Mouse (Mus musculus): Measurements from ENCODE around the gene Ttc30a1. TPM values are rescaled to one million over a fixed set of nuclear protein-coding genes. Genes with fewer than 3 reads are reported as not detected.

Ttc30a1 gene
- total RNA-seq (2021) = 2.3 and 3.8 TPM in 2 replicates
- long read RNA-seq, experiment 1, transcript Ttc30a1-201 (1 exons, 3,721 nt) = major isoform, 8 of 8 reads
- long read RNA-seq, experiment 1, partial matches to known transcripts = 0 of 8 reads
- long read RNA-seq, experiment 1, other reads (novel, unspliced or antisense) = 0 of 8 reads
- long read RNA-seq, experiment 2, partial matches to known transcripts = 0 of 1 reads
- long read RNA-seq, experiment 2, other reads (novel, unspliced or antisense) = 0 of 1 reads

DNA sequence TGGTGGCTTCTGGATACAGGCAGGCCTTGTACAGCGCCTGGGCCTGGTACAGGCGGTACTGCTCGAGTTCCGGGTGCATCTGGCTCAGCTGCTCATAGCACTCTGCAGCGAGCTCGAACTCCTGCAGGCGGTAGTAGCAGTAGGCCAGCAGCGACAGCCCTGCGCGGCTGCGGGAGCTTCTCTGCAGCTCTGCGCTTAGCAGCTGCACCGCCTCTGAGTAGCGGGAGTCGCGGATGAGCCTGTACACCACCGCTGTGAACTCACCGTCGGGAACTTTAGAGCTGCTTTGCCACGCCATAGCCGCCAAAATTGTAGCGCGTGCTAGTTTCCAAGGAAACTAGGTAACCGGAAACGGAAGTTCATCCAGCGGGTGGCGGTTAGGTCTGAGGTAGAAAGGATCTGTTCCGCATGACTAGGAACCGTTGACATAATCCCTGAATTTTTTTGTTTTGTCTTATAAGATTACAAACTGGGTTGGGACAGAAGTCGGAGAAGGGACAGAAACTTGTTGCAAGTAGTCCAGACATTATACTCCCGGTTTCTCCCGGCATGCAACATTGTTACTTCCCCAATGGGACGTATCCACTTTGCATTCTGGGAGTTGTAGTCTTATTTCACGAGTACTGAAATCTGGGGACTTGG, at the start of gene Ttc30a1:
Ttc30a1 (minus strand) TSS at position 528 of the 642 bp plus-strand sequence.
- peak; percentile 88 for DNase-seq

DNA sequence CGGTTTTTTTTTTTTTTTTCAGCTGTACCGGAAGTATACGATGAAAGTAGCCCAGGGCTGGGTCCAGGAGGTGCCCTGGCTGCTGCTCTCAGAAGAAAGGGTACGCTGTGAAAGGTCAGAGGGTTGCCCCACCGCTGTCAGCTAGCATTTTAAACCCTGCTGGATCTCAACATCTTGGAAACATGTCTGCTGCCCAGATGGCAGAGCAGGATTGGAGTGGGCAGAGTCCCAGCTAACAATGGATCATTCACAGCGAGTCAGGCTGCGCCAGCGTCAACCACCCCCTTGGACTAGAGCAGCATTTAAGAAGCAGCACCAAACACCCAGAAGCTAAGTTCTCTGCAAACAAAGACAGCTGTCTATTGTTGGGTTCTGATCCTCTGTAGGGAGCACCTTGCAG, 48.3 kb upstream of the Ttc30a1 start:
- DNase-seq = peak; percentile 63

- DNase-seq = peak; percentile 56
Measured at GRCm38 (mm10) chr2:76029081-76029901, 47.5 kb upstream of the Ttc30a1 start.

DNA sequence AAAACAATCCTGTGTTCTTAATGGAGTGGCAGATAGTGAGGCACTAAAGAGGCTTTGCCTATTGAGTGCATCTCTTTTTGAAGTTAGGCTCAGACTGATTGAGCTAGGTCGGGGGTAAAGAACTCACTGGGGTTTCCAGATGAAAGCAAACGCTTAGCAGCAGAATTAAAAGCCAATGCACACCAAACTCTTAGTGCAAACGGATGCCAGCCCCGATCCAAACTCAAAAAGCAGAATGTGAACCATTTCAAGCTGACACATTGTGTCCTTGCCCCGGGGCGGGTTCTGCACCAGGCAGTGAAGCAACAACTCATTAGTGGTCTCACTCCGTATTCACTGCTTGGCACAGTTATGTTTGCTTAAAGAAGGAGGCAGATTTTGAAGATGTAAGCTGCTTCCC, 35.1 kb upstream of the Ttc30a1 start:
- DNase-seq = peak; percentile 12

- DNase-seq = no peak
Measured at GRCm38 (mm10) chr2:76016136-76016535, 34.4 kb upstream of the Ttc30a1 start.

- no peak for DNase-seq
Measured at GRCm38 (mm10) chr2:76015460-76015859, 33.7 kb upstream of the Ttc30a1 start.

- DNase-seq = no peak
Measured at GRCm38 (mm10) chr2:76014659-76015058, 32.9 kb upstream of the Ttc30a1 start.

DNA sequence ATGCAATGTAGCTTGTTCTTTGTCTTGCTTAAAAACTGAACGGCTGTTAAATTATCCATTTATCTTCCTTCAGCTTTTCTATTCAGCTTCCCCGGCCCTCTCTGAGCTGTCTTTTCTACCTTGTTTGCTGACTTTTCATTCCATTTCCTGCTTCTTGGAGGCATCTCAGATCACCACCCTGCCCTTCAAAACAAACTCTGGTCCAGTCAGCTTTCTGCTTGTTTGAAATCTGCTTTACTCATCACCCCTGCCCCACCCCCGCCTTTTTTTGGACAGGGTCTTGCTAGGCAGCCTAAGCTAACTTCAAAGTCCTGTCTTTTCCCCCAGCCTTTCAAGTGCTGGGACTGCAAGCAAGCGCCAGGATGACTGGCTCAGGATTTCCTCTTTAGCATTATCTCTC, 24.4 kb upstream of the Ttc30a1 start:
- DNase-seq = no peak

DNA sequence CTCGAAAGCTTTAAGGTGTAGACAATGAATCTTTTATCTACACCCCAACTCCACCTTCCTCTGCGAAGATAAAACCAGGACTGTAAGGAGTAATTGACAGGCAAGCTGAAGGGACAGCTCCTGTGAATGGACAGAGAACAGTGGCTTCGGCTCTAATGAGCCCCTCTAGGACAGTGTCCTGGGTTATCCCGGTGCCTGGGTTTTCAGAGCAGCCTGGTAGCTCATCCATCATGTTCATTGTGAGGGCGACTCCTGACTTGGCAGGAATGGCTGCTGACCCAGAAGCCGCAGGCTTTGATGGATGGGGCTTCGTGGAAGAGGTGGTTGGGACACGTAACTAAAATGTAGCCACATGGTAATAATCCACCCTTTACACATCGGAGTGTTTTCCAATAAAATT, 21.1 kb upstream of the Ttc30a1 start:
- no peak for DNase-seq

DNA sequence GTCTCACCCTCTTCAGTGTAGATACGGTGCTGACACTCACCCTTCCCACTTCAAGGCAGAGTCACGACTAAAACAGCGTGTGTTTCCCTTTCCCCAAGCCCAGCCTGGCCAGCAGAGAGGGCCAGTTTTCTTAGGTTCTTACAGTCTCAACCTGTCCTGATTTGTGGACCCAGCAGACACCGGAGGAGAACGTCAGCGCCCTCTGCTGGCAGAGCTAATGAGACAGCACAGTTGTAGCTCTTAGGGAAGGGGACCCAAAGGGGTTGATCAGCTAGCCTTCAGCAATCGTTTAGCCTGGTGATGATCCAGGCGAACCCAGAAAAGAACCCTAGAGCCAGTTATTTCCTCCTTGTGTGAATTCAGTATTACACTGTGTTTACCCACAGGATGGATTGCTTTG, 19.6 kb upstream of the Ttc30a1 start:
- peak; percentile 87 for DNase-seq

DNA sequence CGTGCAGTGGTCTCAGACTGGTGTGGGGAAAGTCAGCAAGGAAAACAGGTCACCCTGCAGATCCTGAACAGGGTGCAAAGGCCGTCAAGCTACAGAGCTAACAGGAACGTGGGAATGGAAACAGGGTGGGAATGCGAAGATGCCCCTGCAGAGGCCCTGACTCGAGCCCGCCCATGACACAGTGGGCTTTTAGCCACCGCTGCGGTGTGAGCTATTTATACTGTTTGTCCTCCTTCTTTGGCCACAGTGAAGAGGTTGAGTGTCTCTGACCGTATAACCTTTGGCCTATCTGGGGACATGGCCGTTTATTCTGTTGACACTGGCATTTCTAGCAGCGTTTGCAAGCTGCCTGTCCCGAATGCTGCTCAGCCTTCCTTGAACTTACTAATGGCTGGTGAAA, 17.9 kb upstream of the Ttc30a1 start:
- DNase-seq = peak; percentile 51

GRCm38 (mm10) chr2:75998692-75999091, 16.9 kb upstream of the Ttc30a1 start:
- no peak for DNase-seq

DNA sequence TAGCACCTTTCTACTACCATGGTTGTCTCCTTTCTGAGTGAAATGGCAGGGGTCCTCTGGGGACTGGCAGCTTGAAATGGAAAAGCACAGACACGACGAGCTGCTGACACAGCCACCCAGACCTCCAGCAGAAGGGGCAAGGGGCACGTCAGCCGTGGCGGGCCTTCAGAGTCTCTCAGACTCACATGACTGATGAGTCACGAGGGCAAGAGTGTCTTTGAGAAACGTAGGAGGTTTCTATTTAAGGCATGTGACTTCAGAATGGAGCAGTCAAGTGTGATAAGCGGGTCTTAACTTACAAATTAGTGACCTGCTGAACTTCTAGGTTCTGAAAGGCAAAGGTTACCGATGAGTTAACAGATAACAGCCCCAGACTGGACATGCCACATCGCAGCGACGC, 16.0 kb upstream of the Ttc30a1 start:
- DNase-seq = no peak

DNA sequence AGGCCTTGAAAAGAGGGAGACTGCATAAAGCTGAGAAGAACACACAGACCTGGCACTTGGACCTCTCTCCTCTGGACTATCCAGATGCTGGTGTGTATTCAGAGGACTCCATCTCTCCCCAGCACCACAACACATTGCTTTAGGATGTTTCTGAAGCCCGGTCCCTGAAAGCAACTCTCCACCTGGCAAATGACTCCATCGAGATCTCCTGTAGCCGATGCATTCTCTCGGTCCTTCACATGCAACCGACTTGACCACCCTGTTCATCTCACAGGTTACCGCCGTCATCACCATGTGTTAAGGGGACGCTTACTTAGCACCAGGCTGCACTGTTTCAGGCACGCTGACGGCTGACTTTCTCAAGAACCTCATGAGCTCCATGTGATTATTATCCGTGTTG, 13.1 kb upstream of the Ttc30a1 start:
- no peak for DNase-seq

DNA sequence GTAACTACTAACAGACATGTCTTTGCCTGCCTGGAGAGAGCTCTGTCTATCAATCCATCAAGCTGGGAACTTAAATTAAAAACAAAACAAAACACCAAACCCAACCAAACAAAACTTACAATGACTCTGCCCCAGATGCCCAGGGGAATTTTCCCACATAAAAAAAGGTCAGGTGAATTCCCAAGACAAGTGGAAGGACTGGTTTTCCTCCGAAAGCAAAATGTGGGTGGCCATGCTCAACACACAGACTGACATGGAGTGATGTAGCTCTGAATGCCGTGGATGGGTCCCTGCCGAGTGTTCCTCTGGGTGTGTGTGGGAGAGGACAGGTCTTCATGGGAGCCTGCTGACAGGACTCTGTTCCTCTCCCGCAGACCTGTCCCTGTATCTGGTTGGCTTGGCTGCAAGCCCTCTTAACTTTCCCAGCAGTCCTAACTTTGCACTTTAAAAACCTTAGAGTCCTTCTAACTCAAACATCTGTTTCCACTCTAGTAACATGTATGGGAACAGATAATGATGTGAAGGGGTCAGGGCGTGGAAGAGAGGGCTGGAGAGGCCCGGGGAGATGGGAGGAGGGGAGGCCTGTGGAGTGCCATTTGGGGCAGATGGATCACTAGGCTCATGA, 9.9 kb upstream of the Ttc30a1 start:
- DNase-seq = no peak

DNA sequence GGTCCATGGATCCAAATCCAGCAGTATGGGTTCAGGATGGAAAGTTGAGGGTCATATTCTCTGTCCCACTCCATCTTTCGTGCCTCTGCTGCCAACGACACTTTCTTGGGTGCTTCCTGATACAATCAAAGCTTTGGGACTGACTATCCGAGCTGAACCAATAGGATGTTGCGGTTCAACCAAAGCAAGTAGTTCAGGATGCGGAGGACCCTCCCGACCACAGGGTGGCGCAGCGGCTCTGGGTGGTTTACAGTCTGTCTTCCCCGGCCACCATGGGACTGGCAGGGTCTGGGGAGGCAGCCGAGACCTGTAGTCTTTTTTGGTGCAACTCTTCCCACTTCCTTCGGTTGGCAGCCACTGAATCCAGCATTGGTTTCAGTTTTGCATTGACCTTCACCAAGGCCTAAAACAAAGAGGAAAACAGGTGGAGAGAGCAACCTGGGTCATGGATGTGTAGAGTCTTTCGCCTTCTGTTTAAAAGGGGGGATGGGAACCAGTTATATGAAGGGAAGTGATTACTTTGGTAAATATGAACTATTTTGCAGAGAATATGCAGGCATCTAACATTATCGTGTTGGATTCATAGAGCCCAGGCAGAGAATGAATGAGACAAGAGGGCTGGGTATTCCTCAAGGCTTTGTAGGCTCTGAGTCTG, 9.2 kb upstream of the Ttc30a1 start:
- DNase-seq = peak; percentile 91

GRCm38 (mm10) chr2:75989694-75990093, 7.9 kb upstream of the Ttc30a1 start:
- DNase-seq = no peak

- no peak for DNase-seq
Measured at GRCm38 (mm10) chr2:75988779-75989363, 7.1 kb upstream of the Ttc30a1 start.

DNA sequence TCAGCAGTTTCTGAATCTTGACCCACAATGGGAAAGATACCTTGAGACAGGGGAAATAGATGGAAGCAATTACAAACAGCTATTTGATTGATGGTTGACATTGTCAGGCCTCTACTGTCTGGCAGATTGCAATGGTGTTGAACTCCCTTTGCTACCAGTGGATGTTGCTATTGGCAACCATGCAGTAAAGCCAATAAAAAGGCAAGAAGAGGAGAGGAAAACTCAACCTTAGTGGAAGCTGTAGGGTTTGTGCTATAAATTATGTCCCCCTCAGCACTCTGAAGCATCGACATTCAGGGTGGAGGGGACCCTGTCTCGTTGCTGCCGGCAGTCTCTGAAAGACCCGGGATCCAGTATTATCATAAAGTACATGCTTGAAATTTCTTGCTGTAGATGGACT, 6.6 kb upstream of the Ttc30a1 start:
- no peak for DNase-seq

- no peak for DNase-seq
Measured at GRCm38 (mm10) chr2:75987739-75988138, 6.0 kb upstream of the Ttc30a1 start.

- DNase-seq = peak; percentile 73
Measured at GRCm38 (mm10) chr2:75985124-75985523, 3.4 kb upstream of the Ttc30a1 start.

DNA sequence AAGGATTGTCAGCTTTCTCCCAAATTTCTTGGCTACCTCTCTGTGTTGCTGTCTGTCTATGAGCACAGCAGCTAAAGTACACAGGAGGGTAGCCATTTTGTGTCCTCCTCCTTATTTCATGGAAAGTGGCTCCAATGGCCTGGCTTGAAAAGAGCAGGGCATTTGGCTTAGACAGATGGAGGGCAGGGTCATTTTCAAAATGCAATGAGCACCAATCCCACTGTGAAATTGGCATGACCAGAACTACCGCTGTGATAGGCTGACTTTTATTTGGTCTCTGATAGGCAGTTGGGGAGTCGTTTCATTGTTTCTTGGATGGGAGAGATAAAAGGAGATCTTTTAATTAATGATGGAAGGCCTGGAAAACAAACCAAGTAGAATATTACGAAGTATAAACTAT, 2.1 kb upstream of the Ttc30a1 start:
- DNase-seq = no peak

Measured in adrenal gland, postnatal 14 days (tissue).